Mouse (Mus musculus): Measurements from ENCODE around the gene Mical1. TPM values are rescaled to one million over a fixed set of nuclear protein-coding genes. Genes with fewer than 3 reads are reported as not detected.

Mical1 gene
- total RNA-seq, 1 experiment = 35.3 TPM

GRCm38 (mm10) chr10:41523386-41523785 lies 47.3 kb downstream of the Mical1 start:
- Histone ChIP-seq H3K9me3 (ENCODE audit: control insufficient read depth, insufficient read depth, low read depth, low read length) (no peaks in the 10 kb centered on the region), H3K4me1 (ENCODE audit: control insufficient read depth in 2 of 2, insufficient read depth in 2 of 2, low read length in 2 of 2, poor library complexity in 1 of 2) (peaks cover 0 to 8% of the 10 kb centered on the region in 2 experiments; a peak in 2 of 4 replicates), H3K27ac (ENCODE audit: insufficient read depth, low read depth, low read length, poor library complexity, severe bottlenecking) (no peak overlapping the region), H3K9ac (ENCODE audit: insufficient read depth, low read depth, low read length, poor library complexity, severe bottlenecking) (no peak overlapping the region), H3K36me3 (ENCODE audit: control insufficient read depth, insufficient read depth, low read length, poor library complexity, severe bottlenecking) (peaks cover 9% of the 10 kb centered on the region), H3K4me3 (ENCODE audit: insufficient read depth in 1 of 2, low read depth in 1 of 2, low read length in 2 of 2, poor library complexity in 1 of 2, severe bottlenecking in 1 of 2) (no peak overlapping the region)
- no peak for DNase-seq (ENCODE audit: low read depth, low spot score)
- TF ChIP-seq MAFK (IDR thresholded peaks at IDR 0.05; ENCODE audit: insufficient read depth, low read depth, low read length) (no peak), ZNF384 (IDR thresholded peaks at IDR 0.05; ENCODE audit: low read depth, low read length) (no peak), ZC3H11A (IDR thresholded peaks at IDR 0.05; ENCODE audit: borderline replicate concordance, low read depth, low read length) (no peak), HCFC1 (IDR thresholded peaks at IDR 0.05; ENCODE audit: borderline replicate concordance, insufficient read depth, low read length) (no peak)
- in situ Hi-C loops (cut with MboI; ENCODE audit: low sequenced_read_pairs in 2 of 2, unreplicated experiment in 2 of 2) = loop anchor here in 1 of 2 experiments (25.0 kb wide), 1 partner anchor 511 kb away; no protein-coding TSS in a partner anchor

DNA sequence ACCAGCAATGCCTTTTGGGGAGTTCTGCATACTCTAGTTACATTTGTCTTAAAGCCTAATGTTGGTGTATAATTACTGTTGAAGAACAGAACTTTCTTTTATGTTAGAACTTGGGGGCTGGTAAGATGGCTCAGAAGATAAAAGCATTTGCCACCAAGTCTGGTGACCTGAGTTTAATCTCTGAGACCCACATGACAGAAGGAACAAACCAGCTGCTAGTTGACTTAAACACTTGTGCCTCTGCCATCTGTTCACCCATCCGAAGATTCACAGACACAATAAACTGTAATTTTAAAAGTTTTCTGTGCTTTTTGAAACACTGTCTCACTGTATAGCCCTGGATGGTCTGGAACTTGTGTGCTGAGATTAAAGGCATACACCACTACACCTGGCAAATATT lies 49.6 kb downstream of the Mical1 start:
- Histone ChIP-seq H3K9me3 (ENCODE audit: control insufficient read depth, insufficient read depth, low read depth, low read length) (no peaks in the 10 kb centered on the region), H3K9ac (ENCODE audit: insufficient read depth, low read depth, low read length, poor library complexity, severe bottlenecking) (no peak overlapping the region), H3K4me3 (ENCODE audit: insufficient read depth in 1 of 2, low read depth in 1 of 2, low read length in 2 of 2, poor library complexity in 1 of 2, severe bottlenecking in 1 of 2) (no peak overlapping the region), H3K27ac (ENCODE audit: insufficient read depth, low read depth, low read length, poor library complexity, severe bottlenecking) (no peak overlapping the region), H3K4me1 (ENCODE audit: control insufficient read depth in 2 of 2, insufficient read depth in 2 of 2, low read length in 2 of 2, poor library complexity in 1 of 2) (peaks cover 0 to 8% of the 10 kb centered on the region in 2 experiments; a peak in 2 of 4 replicates), H3K36me3 (ENCODE audit: control insufficient read depth, insufficient read depth, low read length, poor library complexity, severe bottlenecking) (peaks cover 16% of the 10 kb centered on the region)
- no peak for DNase-seq (ENCODE audit: low read depth, low spot score)
- no peak for TF ChIP-seq CHD2 (IDR thresholded peaks at IDR 0.05; ENCODE audit: low read depth, low read length)
- no peak for TF ChIP-seq ZNF384 (IDR thresholded peaks at IDR 0.05; ENCODE audit: low read depth, low read length)
- in situ Hi-C loops (cut with MboI; ENCODE audit: low sequenced_read_pairs in 2 of 2, unreplicated experiment in 2 of 2) = no loop called here

DNA sequence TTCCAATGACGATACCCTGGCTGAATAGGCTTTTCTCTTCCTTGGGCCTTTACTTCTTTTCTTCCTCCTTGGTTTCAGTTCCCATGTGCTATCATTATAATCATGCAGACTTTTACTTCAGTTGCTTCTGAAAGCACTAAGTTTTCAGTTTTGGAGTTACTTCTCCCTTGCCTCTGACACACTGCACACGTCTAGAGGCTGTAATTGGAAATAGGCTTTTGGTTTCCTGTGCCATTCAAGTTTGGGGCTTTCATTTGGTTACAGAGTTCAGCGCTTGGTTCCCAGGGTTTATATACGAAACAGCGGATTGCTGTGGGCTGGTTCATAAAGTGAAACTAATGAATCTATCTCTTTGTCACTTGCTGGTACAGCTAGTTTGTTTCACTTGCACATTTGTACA lies 53.9 kb downstream of the Mical1 start:
- in situ Hi-C loops (cut with MboI; ENCODE audit: low sequenced_read_pairs in 2 of 2, unreplicated experiment in 2 of 2) = no loop called here
- Histone ChIP-seq H3K4me3 (ENCODE audit: insufficient read depth in 1 of 2, low read depth in 1 of 2, low read length in 2 of 2, poor library complexity in 1 of 2, severe bottlenecking in 1 of 2) (no peak overlapping the region), H3K9me3 (ENCODE audit: control insufficient read depth, insufficient read depth, low read depth, low read length) (no peaks in the 10 kb centered on the region), H3K4me1 (ENCODE audit: control insufficient read depth in 2 of 2, insufficient read depth in 2 of 2, low read length in 2 of 2, poor library complexity in 1 of 2) (no peaks in the 10 kb centered on the region), H3K27ac (ENCODE audit: insufficient read depth, low read depth, low read length, poor library complexity, severe bottlenecking) (no peak overlapping the region), H3K36me3 (ENCODE audit: control insufficient read depth, insufficient read depth, low read length, poor library complexity, severe bottlenecking) (peaks cover 16% of the 10 kb centered on the region), H3K9ac (ENCODE audit: insufficient read depth, low read depth, low read length, poor library complexity, severe bottlenecking) (no peak overlapping the region)
- TF ChIP-seq ZNF384 (IDR thresholded peaks at IDR 0.05; ENCODE audit: low read depth, low read length) = no peak
- TF ChIP-seq CHD2 (IDR thresholded peaks at IDR 0.05; ENCODE audit: low read depth, low read length) = no peak
- TF ChIP-seq MAFK (IDR thresholded peaks at IDR 0.05; ENCODE audit: insufficient read depth, low read depth, low read length) = no peak
- TF ChIP-seq HCFC1 (IDR thresholded peaks at IDR 0.05; ENCODE audit: borderline replicate concordance, insufficient read depth, low read length) = no peak
- no peak for TF ChIP-seq ZC3H11A (IDR thresholded peaks at IDR 0.05; ENCODE audit: borderline replicate concordance, low read depth, low read length)
- no peak for DNase-seq (ENCODE audit: low read depth, low spot score)

DNA sequence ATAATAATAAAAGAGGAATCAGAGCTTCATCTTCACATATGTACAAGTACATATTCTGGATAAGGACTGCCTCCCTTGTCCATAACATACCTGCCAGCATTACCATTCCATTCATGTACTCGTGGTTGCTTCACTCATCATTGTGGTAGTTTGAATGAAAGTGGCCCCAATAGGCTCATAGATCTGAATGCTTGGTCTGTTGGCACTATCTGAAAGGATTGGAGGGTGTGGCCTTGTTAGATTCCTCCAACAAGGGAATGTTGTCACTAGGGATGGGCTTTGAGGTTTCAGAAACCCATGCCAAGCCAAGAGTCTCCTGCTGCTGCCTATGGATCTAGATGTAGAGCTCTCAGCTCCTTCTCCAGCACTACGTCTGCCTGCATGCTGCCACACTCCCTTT lies 59.9 kb downstream of the Mical1 start:
- no peak overlapping the region for H3K4me3 ChIP-seq (ENCODE audit: insufficient read depth in 1 of 2, low read depth in 1 of 2, low read length in 2 of 2, poor library complexity in 1 of 2, severe bottlenecking in 1 of 2)
- H3K9me3 ChIP-seq (ENCODE audit: control insufficient read depth, insufficient read depth, low read depth, low read length) = no peaks in the 10 kb centered on the region
- in situ Hi-C loops (cut with MboI; ENCODE audit: low sequenced_read_pairs in 2 of 2, unreplicated experiment in 2 of 2) = no loop called here
- no peak for TF ChIP-seq ZNF384 (IDR thresholded peaks at IDR 0.05; ENCODE audit: low read depth, low read length)
- no peak for TF ChIP-seq MAFK (IDR thresholded peaks at IDR 0.05; ENCODE audit: insufficient read depth, low read depth, low read length)
- no peak for TF ChIP-seq HCFC1 (IDR thresholded peaks at IDR 0.05; ENCODE audit: borderline replicate concordance, insufficient read depth, low read length)
- TF ChIP-seq CHD2 (IDR thresholded peaks at IDR 0.05; ENCODE audit: low read depth, low read length) = no peak
- TF ChIP-seq ZC3H11A (IDR thresholded peaks at IDR 0.05; ENCODE audit: borderline replicate concordance, low read depth, low read length) = no peak
- H3K36me3 ChIP-seq (ENCODE audit: control insufficient read depth, insufficient read depth, low read length, poor library complexity, severe bottlenecking) = peaks cover 5% of the 10 kb centered on the region
- DNase-seq (ENCODE audit: low read depth, low spot score) = no peak
- no peak overlapping the region for H3K9ac ChIP-seq (ENCODE audit: insufficient read depth, low read depth, low read length, poor library complexity, severe bottlenecking)
- H3K4me1 ChIP-seq (ENCODE audit: control insufficient read depth in 2 of 2, insufficient read depth in 2 of 2, low read length in 2 of 2, poor library complexity in 1 of 2) = no peaks in the 10 kb centered on the region
- H3K27ac ChIP-seq (ENCODE audit: insufficient read depth, low read depth, low read length, poor library complexity, severe bottlenecking) = no peak overlapping the region

Other genes starting within 250 kb of the Mical1 start
- 20.0 and 24.6 TPM in 2 replicates for gene Fig4, start 173.1 kb upstream of the Mical1 start, total RNA-seq (2012; rRNA removed)
- gene Ak9, start 172.3 kb upstream of the Mical1 start, total RNA-seq (2012; rRNA removed) = 0.05 and 0.09 TPM in 2 replicates
- gene Zbtb24, start 25.9 kb upstream of the Mical1 start, total RNA-seq (2012; rRNA removed) = 11.9 and 12.7 TPM in 2 replicates
- gene Smpd2, start 14.1 kb downstream of the Mical1 start, total RNA-seq (2012; rRNA removed) = 31.7 and 54.8 TPM in 2 replicates
- 0.53 TPM in 1 of 2 replicates, not detected in the other for gene Ppil6, start 14.1 kb downstream of the Mical1 start, total RNA-seq (2012; rRNA removed)
- gene Cd164, start 43.1 kb downstream of the Mical1 start, total RNA-seq (2012; rRNA removed) = 112 and 127 TPM in 2 replicates
- 0.40 and 1.2 TPM in 2 replicates for gene Ccdc162, start 240.3 kb downstream of the Mical1 start, total RNA-seq (2012; rRNA removed)